In the genomic region with DNA sequence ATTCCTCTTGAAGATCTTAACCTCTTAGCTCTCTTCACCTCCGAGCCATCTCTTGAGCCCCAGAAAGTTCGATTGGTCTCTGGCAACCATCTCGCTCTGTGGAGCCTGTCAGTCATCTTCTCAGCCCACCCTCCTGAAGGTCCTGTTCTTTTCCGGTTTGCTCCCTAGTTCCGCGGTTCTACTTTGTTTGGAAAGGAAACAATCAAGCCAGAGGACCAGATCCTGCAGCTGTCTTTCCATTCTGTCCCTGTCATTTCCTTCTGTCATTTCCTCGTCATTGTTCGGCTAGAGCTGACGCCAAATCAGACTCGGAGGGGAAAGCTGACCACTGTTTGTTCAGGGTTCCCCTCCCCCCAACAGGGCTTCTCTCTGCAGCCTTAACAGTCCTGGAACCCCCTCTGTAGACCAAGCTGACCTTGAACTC, we compare ENCODE assay signal across 8 mouse cellular contexts. TPM values are rescaled to one million over a fixed set of nuclear protein-coding genes. Genes with fewer than 3 reads are reported as not detected.
DNase-seq lines count a peak whose midpoint lies in the region; ATAC-seq and TF ChIP-seq lines count a peak whose summit lies in the region.

No protein-coding gene starts in this region.

- H3K4me2 ChIP-seq in neural tube, embryonic 12.5 days (replicated peaks) = 0 out of 2 replicates have a peak overlapping the region, but pooled peaks have one; percentile 14
- H3K4me2 ChIP-seq in intestine, postnatal 0 days (replicated peaks; ENCODE audit: low read depth) = peak overlapping the region; percentile 22; the same call in 1 of the 2 replicates
- peak overlapping the region; percentile 59 for H3K4me2 ChIP-seq in lung, embryonic 16.5 days (ENCODE audit: low read depth, low read length)

- H3K4me3 ChIP-seq in neural tube, embryonic 12.5 days = no peak overlapping the region
- H3K4me3 ChIP-seq in intestine, postnatal 0 days (ENCODE audit: low read depth, low read length) = no peak overlapping the region
- H3K4me3 ChIP-seq in lung, embryonic 16.5 days (ENCODE audit: low read length) = peak overlapping the region; percentile 25

- no peak for DNase-seq in neural tube, embryonic 10.5 days (ENCODE audit: extremely low spot score, low spot score)
- peak; percentile 14 for DNase-seq in gastrocnemius, postnatal 10 days
- DNase-seq in thymus, postnatal 4 days = no peak
- no peak for DNase-seq in urinary bladder, postnatal 14 days (ENCODE audit: low spot score)
- DNase-seq in retina, embryonic 14.5 days (ENCODE audit: low spot score) = no peak

- H3K4me1 ChIP-seq in neural tube, embryonic 12.5 days = no peaks in the 10 kb centered on the region
- peaks cover 7% of the 10 kb centered on the region; the same call in 1 of the 2 replicates for H3K4me1 ChIP-seq in intestine, postnatal 0 days (replicated peaks; ENCODE audit: control insufficient read depth, insufficient read depth, low read length)
- H3K4me1 ChIP-seq in lung, embryonic 16.5 days (replicated peaks; ENCODE audit: control insufficient read depth, insufficient read depth, low read length) = peaks cover 9% of the 10 kb centered on the region

- no peaks in the 10 kb centered on the region for H3K36me3 ChIP-seq in neural tube, embryonic 12.5 days
- H3K36me3 ChIP-seq in intestine, postnatal 0 days (ENCODE audit: control insufficient read depth, insufficient read depth) = no peaks in the 10 kb centered on the region
- no peaks in the 10 kb centered on the region for H3K36me3 ChIP-seq in lung, embryonic 16.5 days (ENCODE audit: control insufficient read depth, insufficient read depth, low read length)

- ATAC-seq in neural tube, embryonic 12.5 days (ENCODE audit: low FRiP score, low read depth) = no peak
- ATAC-seq in intestine, postnatal 0 days = no peak
- ATAC-seq in lung, embryonic 16.5 days (ENCODE audit: low read depth) = peak; percentile 87

- no peaks in the 10 kb centered on the region for H3K27me3 ChIP-seq in neural tube, embryonic 12.5 days (replicated peaks)
- no peaks in the 10 kb centered on the region for H3K27me3 ChIP-seq in intestine, postnatal 0 days (replicated peaks; ENCODE audit: control insufficient read depth, insufficient read depth, low read length)
- H3K27me3 ChIP-seq in lung, embryonic 16.5 days (ENCODE audit: control insufficient read depth, insufficient read depth, low read depth, low read length) = no peaks in the 10 kb centered on the region

- no peaks in the 10 kb centered on the region for H3K9me3 ChIP-seq in neural tube, embryonic 12.5 days
- no peaks in the 10 kb centered on the region for H3K9me3 ChIP-seq in intestine, postnatal 0 days (ENCODE audit: control insufficient read depth)
- H3K9me3 ChIP-seq in lung, embryonic 16.5 days (ENCODE audit: control insufficient read depth, low read length) = no peaks in the 10 kb centered on the region

- TF ChIP-seq CTCF in intestine, postnatal 0 days (IDR thresholded peaks at IDR 0.05; ENCODE audit: low read depth) = no peak

- WGBS in neural tube, embryonic 12.5 days = 67% methylated on average over 10 of the region's 10 CpGs
- whole genome bisulfite sequencing in intestine, postnatal 0 days = 36% methylated on average over 10 of the region's 10 CpGs
- WGBS in lung, embryonic 16.5 days = 17% methylated on average over 10 of the region's 10 CpGs

- no peak overlapping the region for H3K9ac ChIP-seq in neural tube, embryonic 12.5 days
- H3K9ac ChIP-seq in intestine, postnatal 0 days (ENCODE audit: low read depth, low read length) = no peak overlapping the region
- peak overlapping the region; percentile 51 for H3K9ac ChIP-seq in lung, embryonic 16.5 days (ENCODE audit: low read length)

- no peak overlapping the region for H3K27ac ChIP-seq in neural tube, embryonic 12.5 days
- H3K27ac ChIP-seq in intestine, postnatal 0 days (ENCODE audit: low read depth, low read length) = peak overlapping the region; percentile 70
- H3K27ac ChIP-seq in lung, embryonic 16.5 days (ENCODE audit: low read length) = peak overlapping the region; percentile 58

RNA-seq across cellular contexts. Expression of a gene that starts 27.0 kb away (rescaled TPM):
- 6.5 and 8.0 TPM in 2 replicates for polyA plus RNA-seq in neural tube, embryonic 12.5 days (2016; fragmentation: Nextera tagmentation; extraction: Ambion mirVana)
- 1 to 10 TPM; 3.4 to 5.7 TPM for total RNA-seq in gastrocnemius, postnatal 10 days (2021)
- 1.0 and 1.2 TPM in 2 replicates for polyA plus RNA-seq in intestine, postnatal 0 days (2015; fragmentation: Nextera tagmentation; extraction: Ambion mirVana)
- 4.6 and 4.8 TPM in 2 replicates for polyA plus RNA-seq in lung, embryonic 16.5 days (2015; fragmentation: Nextera tagmentation; extraction: Ambion mirVana)

RNA-seq across cellular contexts. Expression of a gene that starts 41.7 kb away (rescaled TPM):
- polyA plus RNA-seq in neural tube, embryonic 12.5 days (2016; fragmentation: Nextera tagmentation; extraction: Ambion mirVana) = 308 and 334 TPM in 2 replicates
- 100 to 1,000 TPM; 137 to 148 TPM for total RNA-seq in gastrocnemius, postnatal 10 days (2021)
- polyA plus RNA-seq in intestine, postnatal 0 days (2015; fragmentation: Nextera tagmentation; extraction: Ambion mirVana) = 143 and 144 TPM in 2 replicates
- polyA plus RNA-seq in lung, embryonic 16.5 days (2015; fragmentation: Nextera tagmentation; extraction: Ambion mirVana) = 506 and 518 TPM in 2 replicates
